Mouse (Mus musculus) erythroblast, embryonic 14.5 days (primary cell): ENCODE results near the gene Pcdh9.

Experiments used
- GATA1 ChIP-seq: IDR thresholded peaks from 2 replicates; pipeline ENCODE4 v1.6.1; 2012; ENCODE audit warnings: low read length, inconsistent platforms, mixed read lengths
- TAL1 ChIP-seq: IDR thresholded peaks from 3 replicates; pipeline ENCODE4 v1.6.1; 2012; ENCODE audit warnings: low read length, inconsistent platforms, mixed read lengths

- TF ChIP-seq GATA1 (no peak), TAL1 (no peak)
Observed at GRCm38 (mm10) chr14:93472494-93472893, 418.0 kb downstream of the Pcdh9 start.
